Mouse (Mus musculus) thymus, adult 2 months (tissue): ENCODE data around the gene Ubr2. TPM values are rescaled to one million over a fixed set of nuclear protein-coding genes. Genes with fewer than 3 reads are reported as not detected.

ENCODE experiments used
- DNase-seq: peaks from one replicate; pipeline ENCODE4 v3.0.0; 2021
- H3K27ac ChIP-seq: fragments of 200-500 bp; 2 replicates; pipeline ENCODE4 v1.5.1; 2012; ENCODE audit warnings: low read length, control low read depth; ENCODE audit not compliant: control insufficient read depth, insufficient read depth
- H3K27me3 ChIP-seq: fragments of 200-500 bp; 2 replicates; pipeline ENCODE4 v1.6.1; 2012; ENCODE audit warnings: mild to moderate bottlenecking, low read length, moderate library complexity, mixed read lengths; ENCODE audit not compliant: control insufficient read depth, insufficient read depth
- H3K36me3 ChIP-seq: fragments of 200-500 bp; 2 replicates; pipeline ENCODE4 v1.6.1; 2012; ENCODE audit warnings: mild to moderate bottlenecking, low read length, moderate library complexity; ENCODE audit not compliant: control insufficient read depth, insufficient read depth
- H3K4me1 ChIP-seq: fragments of 200-500 bp; replicated peaks from 2 replicates; pipeline ENCODE4 v1.6.1; 2012; ENCODE audit warnings: low read length; ENCODE audit not compliant: control insufficient read depth, insufficient read depth
- H3K4me3 ChIP-seq: fragments of 200-500 bp; 2 replicates; pipeline ENCODE4 v1.5.1; 2012; ENCODE audit warnings: mild to moderate bottlenecking, low read length, control low read depth, moderate library complexity; ENCODE audit not compliant: control insufficient read depth, insufficient read depth
- CTCF ChIP-seq: fragments of 200-500 bp; IDR thresholded peaks from 2 replicates; pipeline ENCODE4 v1.5.1; 2012; ENCODE audit warnings: mild to moderate bottlenecking, control low read depth, low read length, moderate library complexity, borderline replicate concordance; ENCODE audit not compliant: control insufficient read depth, poor library complexity, insufficient read depth; ENCODE audit errors: extremely low read depth
- POLR2A ChIP-seq: fragments of 200-500 bp; IDR thresholded peaks from 2 replicates; pipeline ENCODE4 v1.6.1; 2012; ENCODE audit warnings: mild to moderate bottlenecking, low read length, control low read depth, moderate library complexity; ENCODE audit not compliant: control insufficient read depth, poor library complexity, insufficient read depth; ENCODE audit errors: extremely low read depth
- WGBS: fragments of 180-500 bp; shearing (Covaris S2); methylation state at CpG from one replicate; pipeline ENCODE4 v1.1.7; 2018; 5-methylcytosine and 5-hydroxymethylcytosine counted together
- polyA plus RNA-seq: library from polyadenylated mRNA; depleted of rRNA; stranded (reverse); fragments of >200 nt; gene quantifications from 2 replicates; pipeline ENCODE4 v1.2.3, GENCODE M21; 2012

The Ubr2 gene
- polyA plus RNA-seq, 1 experiment, result 61.9 TPM

- peaks cover 81% of the 10 kb centered on the region for H3K36me3 ChIP-seq
- no peak overlapping the region for H3K27ac ChIP-seq
- no peak for TF ChIP-seq CTCF
- TF ChIP-seq POLR2A, result no peak
- H3K4me1 ChIP-seq, result no peaks in the 10 kb centered on the region
- WGBS, result 47% methylated on average over 14 of the region's 14 CpGs
- no peak overlapping the region for H3K4me3 ChIP-seq
- no peak for DNase-seq
- no peaks in the 10 kb centered on the region for H3K27me3 ChIP-seq
Measured at GRCm38 (mm10) chr17:46966892-46967291, 43.5 kb downstream of the Ubr2 start.

DNA sequence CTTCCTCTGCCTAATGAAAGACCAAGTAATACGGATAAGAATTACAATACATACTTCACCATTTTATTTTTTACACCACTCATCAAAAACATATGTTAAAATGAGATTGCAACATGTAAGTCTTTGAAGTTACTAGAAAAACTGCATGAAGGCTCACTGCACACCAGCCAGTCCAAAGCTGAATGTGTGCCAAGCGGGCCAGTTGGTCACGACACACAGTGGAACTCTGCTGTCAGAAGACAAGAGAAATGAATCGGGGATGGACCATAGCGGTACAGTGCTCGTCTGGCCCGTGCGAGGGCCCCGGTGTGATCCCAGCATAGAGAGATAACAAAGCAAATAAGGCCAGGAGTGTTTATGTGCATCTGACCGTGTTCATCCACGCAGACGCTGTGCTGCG lies 47.2 kb downstream of the Ubr2 start:
- H3K4me3 ChIP-seq, result no peak overlapping the region
- no peak for DNase-seq
- no peaks in the 10 kb centered on the region for H3K27me3 ChIP-seq
- H3K36me3 ChIP-seq, result peaks cover 78% of the 10 kb centered on the region
- TF ChIP-seq POLR2A, result no peak
- no peak for TF ChIP-seq CTCF
- H3K27ac ChIP-seq, result no peak overlapping the region
- H3K4me1 ChIP-seq, result no peaks in the 10 kb centered on the region
- WGBS, result 98% methylated on average over 13 of the region's 13 CpGs

DNA sequence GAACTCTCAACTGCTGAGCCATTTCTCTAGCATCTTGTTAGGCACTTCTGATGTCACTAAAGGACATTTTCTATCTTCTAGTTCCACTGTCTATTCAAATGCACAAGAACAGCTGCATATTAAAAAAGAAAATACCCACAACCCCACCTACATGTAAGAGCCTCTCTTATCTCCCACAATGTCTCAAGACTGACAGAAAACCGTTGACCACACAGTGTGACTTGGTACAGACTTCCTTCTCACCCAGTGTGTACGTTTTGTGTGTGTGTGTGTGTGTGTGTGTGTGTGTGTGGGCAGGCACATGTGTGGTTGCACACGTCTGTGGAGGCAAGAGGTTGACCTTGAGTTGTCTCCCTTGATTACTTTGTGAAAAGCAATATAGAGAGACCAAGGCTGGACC lies 48.2 kb downstream of the Ubr2 start:
- 48% methylated on average over 3 of the region's 3 CpGs for WGBS
- no peaks in the 10 kb centered on the region for H3K4me1 ChIP-seq
- TF ChIP-seq CTCF (no peak), POLR2A (no peak)

GRCm38 (mm10) chr17:46960216-46960615 lies 50.1 kb downstream of the Ubr2 start:
- Histone ChIP-seq H3K27ac (no peak overlapping the region), H3K27me3 (no peaks in the 10 kb centered on the region), H3K4me1 (no peaks in the 10 kb centered on the region), H3K4me3 (no peak overlapping the region), H3K36me3 (peaks cover 83% of the 10 kb centered on the region)
- WGBS, result 98% methylated on average over 10 of the region's 10 CpGs
- no peak for DNase-seq
- TF ChIP-seq CTCF, result no peak

More for the DNA sequence above, 48.2 kb downstream of the Ubr2 start:
- H3K4me3 ChIP-seq, result no peak overlapping the region
- no peak for DNase-seq
- H3K36me3 ChIP-seq, result peaks cover 79% of the 10 kb centered on the region
- H3K27me3 ChIP-seq, result no peaks in the 10 kb centered on the region
- no peak overlapping the region for H3K27ac ChIP-seq

DNA sequence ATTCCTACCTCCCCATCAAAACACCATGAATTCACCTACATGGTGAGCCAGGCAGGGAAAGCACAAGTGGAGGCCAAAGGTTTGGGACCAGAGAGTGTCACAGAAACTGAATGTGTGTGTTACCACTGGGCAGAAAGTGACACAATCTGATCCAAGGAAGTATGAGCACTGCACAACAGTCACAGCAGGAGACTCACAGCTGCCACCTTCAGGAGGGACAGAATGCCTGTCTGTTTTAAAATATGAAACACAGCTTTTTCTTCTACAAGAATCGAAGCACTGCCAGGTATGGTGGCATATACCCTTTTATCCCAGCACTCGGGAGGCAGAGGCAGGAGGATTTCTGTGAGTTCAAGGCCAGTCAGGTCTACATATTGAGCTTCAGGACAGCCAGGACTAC lies 52.3 kb downstream of the Ubr2 start:
- DNase-seq, result no peak
- Histone ChIP-seq H3K4me1 (no peaks in the 10 kb centered on the region), H3K4me3 (no peak overlapping the region), H3K27ac (no peak overlapping the region), H3K36me3 (peaks cover 84% of the 10 kb centered on the region), H3K27me3 (no peaks in the 10 kb centered on the region)
- no peak for TF ChIP-seq POLR2A
- no peak for TF ChIP-seq CTCF
- WGBS, result 88% methylated on average over 2 of the region's 2 CpGs

GRCm38 (mm10) chr17:46946276-46946675 lies 64.1 kb downstream of the Ubr2 start:
- TF ChIP-seq POLR2A, result no peak
- no peak for TF ChIP-seq CTCF

DNA sequence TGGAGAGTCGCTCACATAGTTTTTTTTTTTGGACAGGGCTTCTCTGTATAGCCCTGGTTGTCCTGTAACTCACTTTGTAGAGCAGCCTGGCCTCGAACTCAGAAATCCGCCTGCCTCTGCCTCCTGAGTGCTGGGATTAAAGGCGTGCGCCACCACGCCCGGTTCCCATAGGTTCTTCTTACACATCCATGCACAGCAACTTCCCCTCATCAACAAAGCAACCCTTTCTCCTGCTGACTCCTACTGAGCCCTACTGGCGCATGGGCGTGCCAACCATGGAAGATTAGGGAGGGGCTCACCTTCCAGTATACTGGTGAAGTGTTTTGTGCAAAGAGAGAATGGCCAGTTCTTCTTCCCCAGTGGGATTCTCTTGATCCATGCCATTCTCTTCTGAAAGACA lies 67.9 kb downstream of the Ubr2 start:
- peaks cover 92% of the 10 kb centered on the region for H3K36me3 ChIP-seq

More at GRCm38 (mm10) chr17:46946276-46946675, 64.1 kb downstream of the Ubr2 start:
- 98% methylated on average over 9 of the region's 9 CpGs for WGBS
- H3K27ac ChIP-seq, result no peak overlapping the region
- peaks cover 75% of the 10 kb centered on the region for H3K36me3 ChIP-seq
- no peaks in the 10 kb centered on the region for H3K4me1 ChIP-seq
- no peak overlapping the region for H3K4me3 ChIP-seq
- no peaks in the 10 kb centered on the region for H3K27me3 ChIP-seq
- no peak for DNase-seq

More for the DNA sequence above, 67.9 kb downstream of the Ubr2 start:
- no peak for DNase-seq
- Histone ChIP-seq H3K27me3 (no peaks in the 10 kb centered on the region), H3K27ac (no peak overlapping the region), H3K4me3 (no peak overlapping the region), H3K4me1 (no peaks in the 10 kb centered on the region)
- 97% methylated on average over 9 of the region's 9 CpGs for WGBS
- TF ChIP-seq POLR2A, result no peak
- no peak for TF ChIP-seq CTCF
